Mouse (Mus musculus): ENCODE measurements around the gene Ipo11. TPM values are rescaled to one million over a fixed set of nuclear protein-coding genes. Genes with fewer than 3 reads are reported as not detected.

Ipo11 gene
- 11.6 and 16.5 TPM in 2 replicates for polyA plus RNA-seq (2012)

DNA sequence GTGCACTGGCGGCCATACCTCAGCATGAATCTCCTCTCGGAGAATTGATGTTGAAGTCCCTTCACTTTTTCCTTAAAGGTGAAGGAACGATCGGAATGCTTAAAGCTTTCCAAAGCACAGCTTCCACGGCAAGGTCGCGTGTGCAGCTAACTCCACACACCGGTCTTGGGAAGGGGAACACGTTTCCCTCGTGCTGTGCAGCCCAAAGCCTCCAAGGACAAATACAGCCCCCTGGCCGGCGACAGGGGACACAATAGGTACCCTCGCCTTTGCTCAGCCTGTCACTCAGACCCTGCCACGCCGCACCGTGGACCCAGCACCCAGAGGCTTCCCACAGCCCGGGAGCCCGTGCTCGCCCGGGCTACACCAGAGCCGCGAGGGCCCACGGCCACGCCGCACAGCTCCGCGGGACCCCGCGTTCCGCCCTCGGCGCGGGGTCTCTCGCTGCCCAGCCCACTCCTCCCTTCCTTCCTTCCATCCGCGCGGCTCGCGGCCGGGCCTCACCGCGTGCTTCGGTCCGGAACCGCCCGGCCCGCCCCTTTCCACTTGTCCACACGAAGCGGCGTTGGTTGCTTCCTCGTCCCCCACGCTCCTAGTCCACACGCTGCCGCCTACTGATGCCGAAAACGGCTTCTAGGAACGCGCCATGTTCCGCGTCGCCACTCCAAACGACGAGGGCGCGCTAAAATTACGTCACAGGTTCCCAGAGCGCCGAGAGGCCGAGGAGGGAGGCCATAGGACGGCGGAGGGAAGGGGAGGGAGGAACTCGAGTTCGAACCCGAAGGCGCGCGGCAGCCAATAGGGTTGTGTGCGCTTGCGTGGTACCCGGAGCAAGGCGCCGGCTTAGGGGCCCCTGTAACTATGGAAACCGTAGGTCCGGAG lies at the start of gene Ipo11:
Gene Ipo11 (minus strand): TSS at position 703 of the 882 bp plus-strand sequence.
- no peak for TF ChIP-seq GATA1 (IDR thresholded peaks at IDR 0.05; ENCODE audit: low read length)

DNA sequence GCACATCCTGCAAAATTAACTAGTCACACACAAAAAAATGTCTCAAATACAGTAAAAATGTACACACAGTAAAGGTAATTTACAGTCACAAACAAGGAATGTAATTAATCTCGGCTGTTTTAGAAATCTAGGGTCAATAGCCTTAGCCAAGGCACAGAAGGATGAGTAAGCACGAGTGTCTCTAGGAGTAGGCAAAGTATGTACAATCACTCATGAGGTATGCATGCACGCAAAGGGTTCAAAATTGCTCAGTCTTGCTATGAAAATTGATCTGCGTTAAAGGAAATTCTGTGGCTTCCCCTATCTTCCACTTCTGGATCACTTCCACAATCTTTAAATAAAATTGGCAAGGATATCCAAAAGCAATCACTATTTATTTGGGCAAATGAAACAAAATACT lies 24.7 kb upstream of the Ipo11 start:
- no peak for TF ChIP-seq GATA1 (IDR thresholded peaks at IDR 0.05; ENCODE audit: low read length)

DNA sequence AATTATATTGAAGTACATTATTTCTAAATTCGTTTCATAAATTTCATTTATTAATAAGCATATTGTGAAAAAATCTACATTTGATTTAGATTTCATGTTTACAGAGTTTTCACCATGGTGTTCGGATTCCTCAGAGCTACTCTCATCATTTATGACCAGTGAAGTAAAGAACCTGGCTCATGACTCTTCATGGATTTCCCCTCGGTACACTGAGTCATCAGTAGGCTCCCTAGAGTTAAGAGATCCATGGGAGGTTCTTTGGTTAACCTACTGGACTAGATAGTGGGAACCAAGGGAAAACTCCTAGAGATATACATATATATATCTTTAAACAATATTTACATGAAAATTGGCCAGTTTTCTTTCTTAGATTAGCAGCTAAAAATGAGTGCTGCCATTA lies 23.8 kb upstream of the Ipo11 start:
- TF ChIP-seq GATA1 (IDR thresholded peaks at IDR 0.05; ENCODE audit: low read length) = no peak

DNA sequence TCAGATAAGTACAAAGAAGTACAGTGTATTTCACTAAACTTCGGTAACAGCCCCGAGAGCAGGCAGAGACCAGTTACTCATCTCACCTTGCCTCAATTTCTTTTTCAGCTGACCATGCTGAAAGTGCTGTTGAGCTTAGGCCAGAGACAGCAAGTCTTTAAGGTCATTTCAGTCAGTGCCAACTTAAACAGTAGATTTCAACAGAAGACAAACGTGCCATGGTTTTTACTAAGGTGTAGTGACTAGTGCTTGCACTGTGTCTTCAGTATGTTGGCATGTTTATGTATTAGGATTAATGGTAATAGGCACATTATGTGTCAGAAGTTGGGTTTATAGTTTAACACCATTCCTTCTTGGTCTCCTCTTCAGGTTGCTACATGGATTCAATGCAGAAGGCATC lies 21.5 kb upstream of the Ipo11 start:
- no peak for TF ChIP-seq GATA1 (IDR thresholded peaks at IDR 0.05; ENCODE audit: low read length)

DNA sequence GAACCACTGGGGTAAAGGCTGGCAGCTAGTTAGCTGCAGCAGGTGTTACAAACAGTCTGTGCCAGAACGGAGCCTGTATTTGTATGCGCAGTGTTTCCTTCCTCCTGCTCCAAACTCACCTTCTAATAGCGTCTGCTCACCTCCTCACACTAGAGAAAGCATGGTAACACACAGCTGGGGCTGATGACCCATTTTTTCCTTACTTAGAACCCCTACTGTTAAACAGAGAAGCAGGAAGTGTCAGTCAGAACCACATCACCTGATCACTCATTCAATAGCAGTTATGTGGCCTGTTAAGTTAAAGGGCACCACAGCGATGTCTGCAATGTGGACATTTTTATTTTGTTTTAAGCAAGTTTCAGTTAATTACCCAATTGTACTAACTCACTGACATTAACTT lies 20.8 kb upstream of the Ipo11 start:
- TF ChIP-seq GATA1 (IDR thresholded peaks at IDR 0.05; ENCODE audit: low read length) = no peak

DNA sequence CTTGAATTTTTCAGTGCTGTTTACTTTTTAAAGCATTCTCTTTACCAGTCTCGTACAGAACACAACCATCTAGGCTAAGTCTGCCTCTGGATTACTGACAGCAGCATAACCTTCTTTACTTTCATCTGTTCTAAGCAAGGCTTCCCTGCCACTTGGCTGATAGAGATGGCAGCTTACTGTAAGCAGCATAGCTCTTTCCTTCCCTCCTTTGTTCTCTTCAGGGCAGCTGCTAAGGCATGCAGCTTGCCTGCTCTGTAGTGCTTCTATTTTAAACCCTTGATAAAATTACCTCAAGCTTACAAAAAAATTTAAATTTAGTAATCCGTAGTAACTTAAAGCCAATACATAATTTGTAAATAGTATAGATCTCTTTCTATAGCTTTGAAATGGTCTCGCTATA lies 18.1 kb upstream of the Ipo11 start:
- no peak for TF ChIP-seq GATA1 (IDR thresholded peaks at IDR 0.05; ENCODE audit: low read length)

DNA sequence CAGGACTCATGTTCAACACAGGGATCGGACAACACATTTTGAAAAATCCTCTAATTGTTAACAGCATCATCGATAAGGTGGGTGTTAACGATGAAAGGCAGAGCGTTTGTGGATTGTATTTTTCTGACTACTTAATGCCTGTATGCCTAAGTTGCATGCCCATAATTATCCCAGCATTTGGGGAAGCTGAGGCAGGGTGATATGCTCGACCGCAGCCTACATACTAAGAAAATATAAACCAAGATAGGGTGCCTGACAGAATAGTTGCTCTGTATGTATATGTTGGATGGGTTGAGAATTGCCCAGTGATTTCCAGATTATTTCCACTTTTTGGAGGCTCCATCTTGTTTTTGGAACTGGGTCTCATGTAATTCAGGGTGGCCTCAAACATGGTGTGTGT lies 10.8 kb upstream of the Ipo11 start:
- no peak for TF ChIP-seq GATA1 (IDR thresholded peaks at IDR 0.05; ENCODE audit: low read length)

DNA sequence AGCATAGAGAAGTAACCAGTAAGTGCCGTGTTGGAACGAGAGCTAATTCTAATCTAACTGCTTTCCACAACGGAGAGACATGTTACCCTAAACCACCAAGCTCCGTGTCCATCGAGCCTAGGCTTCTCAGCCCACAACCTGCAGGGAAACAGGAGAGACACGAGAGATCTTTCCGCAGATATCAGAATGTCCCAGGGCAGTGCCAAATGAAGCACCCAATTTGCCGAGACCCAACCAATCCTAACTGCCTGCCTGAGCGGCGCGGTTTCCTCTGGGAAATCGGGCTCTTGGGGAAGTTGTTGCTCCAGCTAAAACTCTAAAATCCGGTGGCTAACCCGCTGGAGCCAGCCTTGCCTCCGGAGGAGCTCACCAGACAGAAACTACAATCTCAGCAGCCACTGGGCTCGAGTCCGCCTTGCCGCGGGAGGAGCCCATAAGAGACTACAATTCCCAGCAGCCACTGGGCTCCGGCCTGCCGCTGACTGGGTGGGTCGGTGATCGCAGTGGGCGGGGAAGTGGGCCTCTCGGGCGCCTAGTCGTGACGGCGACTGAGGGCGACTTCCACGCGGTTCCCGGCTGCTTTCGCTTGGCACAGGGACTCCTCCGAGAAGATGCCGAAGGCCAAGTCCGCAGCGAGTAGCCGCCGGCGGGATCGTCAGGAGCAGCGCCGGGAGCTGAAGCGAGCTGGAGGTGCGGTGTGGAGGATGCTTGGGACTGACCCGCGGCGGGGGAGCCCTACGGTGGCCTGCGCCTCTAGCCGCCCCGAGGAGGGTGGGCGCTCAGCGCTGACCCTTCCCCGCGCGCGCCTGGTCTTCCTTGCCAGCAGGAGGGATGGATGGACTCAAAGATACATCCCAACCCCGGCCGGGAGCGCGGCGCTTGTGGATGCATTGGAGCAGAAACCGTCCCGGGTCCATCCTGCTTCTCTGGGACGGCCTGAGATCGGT lies 10.1 kb upstream of the Ipo11 start, which contains the start of gene Dimt1:
Gene Dimt1 (plus strand): TSS at position 534 of the 947 bp plus-strand sequence.
- TF ChIP-seq GATA1 (IDR thresholded peaks at IDR 0.05; ENCODE audit: low read length) = no peak

DNA sequence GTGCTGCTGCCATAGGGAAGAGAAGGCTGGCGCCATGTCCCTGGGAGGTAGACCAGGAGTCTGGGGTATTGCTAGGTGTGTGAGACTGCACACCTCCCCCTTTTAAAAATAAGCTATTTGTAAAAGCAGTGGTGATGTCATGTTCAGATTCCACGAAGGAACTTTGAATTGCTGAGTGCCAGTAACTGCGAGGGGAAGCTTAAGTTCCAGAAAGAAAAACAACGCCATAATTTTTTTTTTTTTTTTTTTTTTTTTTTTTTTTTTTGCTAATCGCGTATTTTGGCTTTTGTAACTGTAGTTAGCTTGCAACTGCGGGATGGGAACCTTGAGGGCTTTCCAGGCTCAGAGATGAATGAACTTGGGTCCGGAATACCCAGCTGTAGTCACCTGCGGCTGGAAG lies 8.8 kb upstream of the Ipo11 start:
- no peak for TF ChIP-seq GATA1 (IDR thresholded peaks at IDR 0.05; ENCODE audit: low read length)

DNA sequence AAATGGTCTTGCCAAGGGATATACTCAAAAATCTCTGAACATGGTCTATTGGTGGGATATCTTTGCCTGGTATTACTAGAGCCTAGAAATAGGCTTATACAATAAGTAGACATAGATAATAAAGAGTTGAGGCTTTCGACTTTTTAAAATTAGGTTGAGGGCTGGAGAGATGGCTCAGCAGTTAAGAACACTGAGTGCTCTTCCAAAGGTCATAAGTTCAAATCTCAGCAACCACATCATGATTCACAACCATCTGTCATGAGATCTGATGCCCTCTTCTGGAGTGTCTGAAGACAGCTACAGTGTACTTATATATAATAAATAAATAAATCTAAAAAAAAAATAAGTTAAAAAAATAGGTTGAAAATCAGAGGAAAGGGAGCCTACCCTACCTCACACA lies 6.0 kb upstream of the Ipo11 start:
- TF ChIP-seq GATA1 (IDR thresholded peaks at IDR 0.05; ENCODE audit: low read length) = no peak

DNA sequence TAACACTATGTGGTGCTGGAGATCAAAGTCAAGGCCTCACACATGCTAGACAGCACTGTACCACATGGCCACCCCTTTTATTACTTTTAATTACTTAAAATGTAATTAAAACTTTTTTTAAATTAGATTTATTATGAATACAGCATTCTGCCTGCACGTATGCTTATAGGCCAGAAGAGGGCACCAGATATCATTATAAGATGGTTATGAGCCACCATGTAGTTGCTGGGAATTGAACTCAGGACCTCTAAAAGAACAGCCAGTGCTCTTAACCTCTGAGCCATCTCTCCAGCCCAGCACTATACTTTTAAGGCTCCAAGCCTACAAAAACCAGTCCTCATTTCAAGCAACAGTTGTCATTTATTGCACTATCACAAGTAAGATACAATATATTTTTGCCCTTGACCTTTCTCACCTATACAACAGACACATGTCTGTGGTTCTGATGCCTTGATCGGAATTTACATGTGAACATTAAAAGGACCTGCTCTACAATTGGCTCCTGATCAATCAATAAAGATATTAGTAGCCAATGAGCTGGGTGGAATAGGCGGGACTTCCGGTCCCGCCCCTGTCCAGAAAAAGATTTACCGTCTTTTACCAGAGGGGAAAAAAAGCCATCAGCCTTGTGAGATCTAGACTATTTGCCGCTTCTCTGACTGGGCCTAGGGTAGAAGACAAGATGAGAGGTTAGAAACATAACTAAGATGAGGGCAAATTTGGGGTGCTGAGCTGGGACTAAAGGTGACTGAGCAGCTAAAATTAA lies 4.6 kb upstream of the Ipo11 start:
- TF ChIP-seq GATA1 (IDR thresholded peaks at IDR 0.05; ENCODE audit: low read length) = no peak

DNA sequence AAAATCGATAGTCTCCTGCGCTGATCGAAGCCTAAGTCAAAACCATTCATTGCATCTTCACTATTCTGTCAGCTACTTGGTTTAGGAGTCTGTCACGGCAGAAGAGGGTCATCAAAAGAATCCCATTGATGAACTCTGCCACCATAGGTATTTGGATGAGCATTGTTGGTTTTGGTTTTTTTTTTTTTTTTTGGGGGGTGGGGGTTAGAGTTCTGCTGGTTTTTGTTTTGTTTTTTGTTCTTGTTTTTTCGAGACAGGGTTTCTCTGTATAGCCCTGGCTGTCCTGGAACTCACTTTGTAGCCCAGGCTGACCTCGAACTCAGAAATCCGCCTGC lies 347 bp upstream of the Ipo11 start:
- TF ChIP-seq GATA1 (IDR thresholded peaks at IDR 0.05; ENCODE audit: low read length) = no peak

DNA sequence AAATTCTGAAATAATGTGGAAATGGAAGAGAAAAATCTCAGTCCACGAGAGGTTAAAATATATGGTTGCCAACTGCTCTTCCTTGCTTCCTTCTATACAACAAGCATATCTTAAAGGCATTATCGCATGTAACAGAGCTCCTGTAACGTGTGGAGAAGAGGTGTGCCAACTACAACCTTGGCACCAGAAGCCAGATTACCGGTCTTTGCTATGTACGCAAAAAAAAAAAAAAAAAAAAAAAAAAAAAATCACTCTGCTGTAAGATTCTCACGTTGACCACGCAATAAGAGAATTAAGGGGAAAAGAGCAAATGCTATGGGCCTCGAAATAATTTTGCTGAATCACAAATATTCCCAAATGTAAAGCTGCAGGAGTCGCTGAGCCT lies 895 bp downstream of the Ipo11 start:
- no peak for TF ChIP-seq GATA1 (IDR thresholded peaks at IDR 0.05; ENCODE audit: low read length)

DNA sequence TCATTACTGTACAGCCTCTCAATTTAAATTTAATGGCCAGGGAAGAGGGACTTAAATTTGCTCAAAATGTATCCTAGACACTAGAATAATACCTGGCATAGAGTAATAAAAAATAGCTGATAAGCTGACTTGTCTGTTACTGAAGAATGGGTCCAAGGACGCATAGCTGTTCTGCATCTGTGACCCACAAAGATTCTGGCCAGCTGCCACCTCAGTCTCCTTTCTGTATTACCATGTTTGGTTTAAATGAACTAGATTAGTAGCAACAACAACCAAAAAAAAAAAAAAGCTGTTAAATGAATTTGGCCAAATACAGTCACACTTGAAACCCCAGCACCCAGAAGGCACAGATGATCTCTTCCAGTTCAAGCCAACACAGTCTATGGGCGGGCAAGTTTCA lies 7.6 kb downstream of the Ipo11 start:
- TF ChIP-seq GATA1 (IDR thresholded peaks at IDR 0.05; ENCODE audit: low read length) = no peak

DNA sequence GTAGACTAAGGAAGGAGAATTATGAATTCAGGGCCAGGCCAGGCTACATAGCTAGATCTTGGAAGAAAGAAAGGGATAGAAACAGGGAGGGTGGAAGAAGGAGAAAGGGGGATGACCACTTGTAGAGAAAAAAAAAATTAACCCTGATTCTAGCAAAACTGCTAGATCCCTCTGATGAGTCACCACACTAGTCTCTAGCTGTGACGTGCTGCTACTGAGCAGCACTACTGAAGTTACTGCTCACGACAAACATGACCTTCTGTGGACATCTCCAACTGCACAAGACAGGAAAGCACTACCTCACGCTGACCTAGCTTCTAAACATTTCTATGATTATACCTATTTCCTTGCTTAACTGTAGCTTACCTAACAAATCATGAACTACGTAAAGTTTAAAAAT lies 8.5 kb downstream of the Ipo11 start:
- TF ChIP-seq GATA1 (IDR thresholded peaks at IDR 0.05; ENCODE audit: low read length) = no peak

Measured in G1E-ER4 (cell line).